Mouse (Mus musculus) neutrophil, adult 5-6 weeks (primary cell): ENCODE data around the gene Gpx1. TPM values are rescaled to one million over a fixed set of nuclear protein-coding genes. Genes with fewer than 3 reads are reported as not detected.

Experiments used
- ATAC-seq: fragments of 151-379, 151-347 bp; 2 replicates; pipeline ENCODE4 v1.8.0; 2017; ENCODE audit warnings: mild to moderate bottlenecking, moderate TSS enrichment; ENCODE audit not compliant: insufficient number of reproducible peaks, poor library complexity, low FRiP score, severe bottlenecking; ENCODE audit errors: extremely low read depth
- total RNA-seq: library from RNA; stranded (forward); fragments of 200-1000 nt; gene quantifications from 2 replicates; pipeline ENCODE4 v1.2.3, GENCODE M21; 2017

The Gpx1 gene
- total RNA-seq, 1 experiment from 2014 or later: 689 TPM

GRCm38 (mm10) chr9:108388601-108389000 lies 49.9 kb downstream of the Gpx1 start:
- ATAC-seq: no peak

DNA sequence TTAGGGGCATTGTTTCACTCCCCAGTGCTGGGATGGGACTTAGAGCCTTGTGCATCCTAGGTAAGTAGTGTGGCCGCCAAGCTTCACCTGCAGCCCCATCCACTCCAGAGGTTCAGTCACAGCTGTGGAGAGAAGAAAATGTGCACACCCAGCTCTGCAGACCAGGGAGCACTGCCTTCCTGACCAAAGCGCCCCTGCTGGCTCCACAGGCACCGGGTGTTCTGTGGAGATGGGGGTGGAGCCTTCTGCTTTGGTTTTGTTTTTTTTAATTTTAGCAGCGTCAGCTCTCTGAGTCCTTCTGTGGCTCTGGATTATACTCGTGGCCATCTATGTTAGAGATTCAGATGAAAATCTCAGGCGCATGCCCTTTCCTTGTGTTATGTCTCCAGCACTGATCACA lies 50.5 kb downstream of the Gpx1 start:
- no peak for ATAC-seq

Other genes starting within 250 kb of the Gpx1 start
- gene Apeh, start 244.3 kb upstream of the Gpx1 start, total RNA-seq: 74.5 and 116 TPM in 2 replicates
- 0.12 and 0.23 TPM in 2 replicates for gene Bsn, start 148.5 kb upstream of the Gpx1 start, total RNA-seq
- 12.2 and 13.9 TPM in 2 replicates for gene Dag1, start 74.9 kb upstream of the Gpx1 start, total RNA-seq
- gene Nicn1, start 48.5 kb upstream of the Gpx1 start, total RNA-seq: 4.3 and 4.4 TPM in 2 replicates
- gene Amt, start 42.0 kb upstream of the Gpx1 start, total RNA-seq: 5.6 and 7.8 TPM in 2 replicates
- gene Rhoa, start 32.8 kb upstream of the Gpx1 start, total RNA-seq: 487 and 547 TPM in 2 replicates
- 17.4 and 23.4 TPM in 2 replicates for gene Tcta, start 32.7 kb upstream of the Gpx1 start, total RNA-seq
- 140 and 154 TPM in 2 replicates for gene Usp4, start 8.9 kb downstream of the Gpx1 start, total RNA-seq
- gene 1700102P08Rik, start 53.9 kb downstream of the Gpx1 start, total RNA-seq: 3.0 and 9.3 TPM in 2 replicates
- not detected in 2 replicates for gene Ccdc36, start 89.6 kb downstream of the Gpx1 start, total RNA-seq
- not detected in 2 replicates for gene BC048562, start 97.6 kb downstream of the Gpx1 start, total RNA-seq
- gene Ccdc71, start 121.6 kb downstream of the Gpx1 start, total RNA-seq: 15.7 and 19.8 TPM in 2 replicates
- 2.9 and 5.7 TPM in 2 replicates for gene Klhdc8b, start 122.7 kb downstream of the Gpx1 start, total RNA-seq
- gene Lamb2, start 140.8 kb downstream of the Gpx1 start, total RNA-seq: not detected in 2 replicates
- gene Usp19, start 151.7 kb downstream of the Gpx1 start, total RNA-seq: 105 and 106 TPM in 2 replicates
- gene Qars, start 168.8 kb downstream of the Gpx1 start, total RNA-seq: 97.9 and 119 TPM in 2 replicates
- gene Qrich1, start 177.9 kb downstream of the Gpx1 start, total RNA-seq: 158 TPM in 2 replicates
- gene Impdh2, start 221.4 kb downstream of the Gpx1 start, total RNA-seq: 61.0 and 75.5 TPM in 2 replicates
- 15.5 and 17.0 TPM in 2 replicates for gene Ndufaf3, start 228.5 kb downstream of the Gpx1 start, total RNA-seq
- gene Dalrd3, start 231.0 kb downstream of the Gpx1 start, total RNA-seq: 70.9 and 104 TPM in 2 replicates
- gene Wdr6, start 239.8 kb downstream of the Gpx1 start, total RNA-seq: 12.8 and 15.6 TPM in 2 replicates